Mouse (Mus musculus) liver, postnatal 0 days (tissue): ENCODE measurements around the gene Col6a3. TPM values are rescaled to one million over a fixed set of nuclear protein-coding genes. Genes with fewer than 3 reads are reported as not detected.

Source experiments
- ATAC-seq: fragments of 200-750 bp; cut with Nextera tagmentation; 2 replicates; pipeline ENCODE4 v1.8.0; 2017; ENCODE audit warnings: mild to moderate bottlenecking, moderate library complexity
- DNase-seq: peaks from one replicate; pipeline ENCODE4 v3.0.0-alpha.2; 2016
- H3K27ac ChIP-seq: fragments of 300-500 bp; sonication (generic); 2 replicates; pipeline ENCODE4 v1.5.1; 2014; ENCODE audit warnings: antibody characterized with exemption, moderate library complexity, mild to moderate bottlenecking, low read depth
- H3K27me3 ChIP-seq: fragments of 300-500 bp; sonication (generic); 2 replicates; pipeline ENCODE4 v1.6.1; 2014; ENCODE audit warnings: low read length, control low read depth, mixed read lengths; ENCODE audit not compliant: insufficient read depth
- H3K36me3 ChIP-seq: fragments of 300-500 bp; sonication (generic); replicated peaks from 2 replicates; pipeline ENCODE4 v1.6.1; 2014; ENCODE audit warnings: mild to moderate bottlenecking, control low read depth, low read length, moderate library complexity, mixed read lengths; ENCODE audit not compliant: insufficient read depth
- H3K4me1 ChIP-seq: fragments of 300-500 bp; sonication (generic); 2 replicates; pipeline ENCODE4 v1.6.1; 2014; ENCODE audit warnings: antibody characterized with exemption, mild to moderate bottlenecking, control low read depth; ENCODE audit not compliant: insufficient read depth
- H3K4me2 ChIP-seq: fragments of 300-500 bp; sonication (generic); 2 replicates; pipeline ENCODE4 v1.6.1; 2014; ENCODE audit warnings: low read depth, mild to moderate bottlenecking, low read length, moderate library complexity, mixed read lengths
- H3K4me3 ChIP-seq: fragments of 300-500 bp; sonication (generic); 2 replicates; pipeline ENCODE4 v1.5.1; 2014; ENCODE audit warnings: low read depth, low read length
- H3K9ac ChIP-seq: fragments of 300-500 bp; sonication (generic); replicated peaks from 2 replicates; pipeline ENCODE4 v1.6.1; 2014; ENCODE audit warnings: mild to moderate bottlenecking, moderate library complexity
- H3K9me3 ChIP-seq: fragments of 300-500 bp; sonication (generic); 2 replicates; pipeline ENCODE4 v1.6.1; 2016; ENCODE audit warnings: mild to moderate bottlenecking, control low read depth, low read length, mixed read lengths
- CTCF ChIP-seq: sonication (generic); IDR thresholded peaks from 2 replicates; pipeline ENCODE4 v1.5.1; 2016; ENCODE audit warnings: antibody characterized with exemption, low read depth
- EP300 ChIP-seq: IDR thresholded peaks from 2 replicates; pipeline ENCODE4 v1.6.1; 2016; ENCODE audit warnings: antibody characterized with exemption, low read depth, mild to moderate bottlenecking
- WGBS: fragments of 180-500 bp; shearing (Covaris S2); extraction: QIAGEN DNeasy Blood & Tissue Kit; methylation state at CpG from one replicate; pipeline ENCODE4 v1.1.7; 2014; ENCODE audit not compliant: insufficient replicate concordance; 5-methylcytosine and 5-hydroxymethylcytosine counted together
- polyA plus RNA-seq: library from polyadenylated mRNA; unstranded; fragments of >200 nt; fragmentation: Nextera tagmentation; extraction: Ambion mirVana; gene quantifications from 2 replicates; pipeline ENCODE4 v1.2.1, GENCODE M21; 2015

Gene Col6a3
- polyA plus RNA-seq, 1 experiment from 2014 or later = 5.2 TPM

DNA sequence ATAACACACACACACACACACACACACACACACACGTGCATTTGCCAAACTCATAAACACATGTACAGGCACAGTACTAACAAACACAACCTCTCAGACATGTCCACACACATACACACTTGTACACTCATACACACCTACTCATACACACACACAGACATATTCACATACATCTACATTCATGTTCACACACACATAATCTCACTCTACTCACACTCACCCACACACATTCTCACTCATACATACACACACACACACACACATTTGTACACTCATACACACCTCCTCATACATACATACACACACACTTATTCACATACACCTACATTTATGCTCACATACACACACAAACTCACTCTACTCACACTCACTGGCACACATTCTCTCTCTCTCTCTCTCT is 100.3 kb downstream of the Col6a3 start:
- 38% methylated on average over 1 of the region's 1 CpGs for WGBS
- H3K4me3 ChIP-seq = no peak overlapping the region
- DNase-seq = no peak
- no peaks in the 10 kb centered on the region for H3K27me3 ChIP-seq
- H3K9ac ChIP-seq = no peak overlapping the region
- H3K27ac ChIP-seq = no peak overlapping the region
- ATAC-seq = no peak
- H3K9me3 ChIP-seq = no peaks in the 10 kb centered on the region
- H3K36me3 ChIP-seq = no peaks in the 10 kb centered on the region
- no peak overlapping the region for H3K4me2 ChIP-seq
- H3K4me1 ChIP-seq = no peaks in the 10 kb centered on the region
- TF ChIP-seq EP300 = no peak
- no peak for TF ChIP-seq CTCF

DNA sequence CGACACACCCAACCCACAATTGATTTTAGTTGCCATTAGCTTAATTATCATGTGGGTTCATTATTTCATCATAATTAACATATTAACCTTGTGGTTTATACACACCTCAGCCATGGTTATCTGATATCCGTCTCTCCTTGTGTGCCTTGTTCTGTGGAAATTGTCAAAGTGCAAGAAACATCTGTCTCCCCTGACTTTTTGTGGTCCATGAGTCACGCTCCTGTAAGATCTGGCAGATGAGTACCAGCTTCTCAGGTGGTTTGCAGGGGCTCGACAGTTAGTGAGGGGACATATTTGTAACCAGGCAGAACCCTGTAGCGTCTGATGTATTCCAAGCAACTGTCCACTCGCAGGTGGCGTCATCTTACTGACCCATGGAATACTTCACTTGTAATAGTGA is 101.1 kb downstream of the Col6a3 start:
- Histone ChIP-seq H3K27ac (no peak overlapping the region), H3K27me3 (no peaks in the 10 kb centered on the region), H3K4me2 (no peak overlapping the region), H3K4me3 (no peak overlapping the region), H3K9ac (no peak overlapping the region), H3K36me3 (no peaks in the 10 kb centered on the region), H3K9me3 (no peaks in the 10 kb centered on the region), H3K4me1 (no peaks in the 10 kb centered on the region)
- no peak for ATAC-seq
- TF ChIP-seq EP300 (no peak), CTCF (no peak)
- DNase-seq = no peak
- WGBS = 75% methylated on average over 7 of the region's 7 CpGs

DNA sequence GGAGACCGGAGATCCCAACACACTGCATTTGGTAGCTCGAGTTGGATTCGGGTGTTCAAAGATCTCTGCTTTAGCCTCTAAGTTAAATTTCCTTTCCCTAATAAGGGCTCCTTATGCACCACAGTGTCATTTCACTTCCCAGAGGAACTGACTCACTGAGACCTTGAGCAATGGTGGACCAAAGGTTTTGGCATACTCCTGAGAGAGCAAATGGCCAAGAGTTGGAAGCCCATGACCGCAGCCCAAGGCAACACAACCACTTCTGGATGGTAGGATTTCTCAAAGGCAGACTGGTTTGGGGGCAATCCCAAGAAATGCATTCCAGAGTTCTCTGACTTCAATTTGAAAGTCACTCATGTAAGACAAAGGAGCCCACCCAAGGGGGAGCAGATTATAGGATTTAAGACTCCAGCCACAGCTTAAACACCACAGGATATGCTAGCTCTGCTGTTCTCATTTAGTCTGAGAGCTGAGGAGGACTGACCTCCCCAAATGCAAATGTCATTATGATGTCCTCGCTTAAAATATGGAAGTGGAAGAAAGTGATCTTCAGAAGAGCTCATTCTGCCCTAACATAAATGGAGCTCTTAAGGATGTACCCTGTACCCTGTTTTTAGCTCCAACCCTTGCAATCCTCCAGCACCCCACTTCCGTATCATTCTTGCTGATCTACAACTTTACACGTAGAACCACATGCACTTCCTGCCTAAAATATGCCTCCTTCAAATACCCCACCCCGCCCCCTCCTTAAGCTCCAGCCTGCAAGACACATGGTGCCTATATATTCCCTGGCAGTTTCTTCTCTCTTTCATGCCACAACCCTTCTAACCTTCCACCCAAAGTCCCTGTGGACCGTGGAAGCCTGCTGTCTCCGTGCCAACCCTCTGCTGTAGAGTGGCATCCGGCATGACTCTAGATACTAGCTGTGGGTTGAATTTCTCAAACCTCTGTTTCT is 103.3 kb downstream of the Col6a3 start:
- Histone ChIP-seq H3K36me3 (no peaks in the 10 kb centered on the region), H3K9ac (no peak overlapping the region), H3K4me2 (no peak overlapping the region), H3K27me3 (no peaks in the 10 kb centered on the region), H3K4me3 (no peak overlapping the region), H3K4me1 (no peaks in the 10 kb centered on the region), H3K27ac (no peak overlapping the region), H3K9me3 (no peaks in the 10 kb centered on the region)
- 60% methylated on average over 11 of the region's 11 CpGs for WGBS
- no peak for TF ChIP-seq CTCF
- TF ChIP-seq EP300 = no peak
- ATAC-seq (no peak), DNase-seq (no peak)

DNA sequence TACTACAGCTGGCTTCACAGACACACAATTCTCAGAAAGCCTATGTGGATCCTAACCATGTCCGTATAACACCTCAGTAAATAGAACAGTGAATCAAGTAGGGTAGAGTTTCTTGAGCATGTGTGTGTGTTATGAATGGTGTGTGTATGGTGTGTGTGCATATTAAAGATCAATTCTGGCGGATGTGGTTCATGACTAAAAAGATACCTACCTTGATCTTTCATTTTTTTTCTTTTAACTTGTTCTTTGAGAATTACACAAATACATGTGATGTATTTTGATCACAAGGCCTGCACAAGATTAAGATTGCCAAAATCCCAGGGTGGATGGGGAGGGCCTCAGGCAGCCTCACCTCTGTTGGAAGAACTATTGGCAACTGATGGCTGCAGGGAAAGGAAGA is 104.9 kb downstream of the Col6a3 start:
- no peak for ATAC-seq
- Histone ChIP-seq H3K4me2 (no peak overlapping the region), H3K27ac (no peak overlapping the region), H3K4me1 (no peaks in the 10 kb centered on the region), H3K36me3 (no peaks in the 10 kb centered on the region), H3K9ac (no peak overlapping the region), H3K9me3 (no peaks in the 10 kb centered on the region), H3K27me3 (no peaks in the 10 kb centered on the region), H3K4me3 (no peak overlapping the region)
- no peak for DNase-seq
- TF ChIP-seq EP300 (no peak), CTCF (no peak)
- 75% methylated on average over 2 of the region's 2 CpGs for WGBS

DNA sequence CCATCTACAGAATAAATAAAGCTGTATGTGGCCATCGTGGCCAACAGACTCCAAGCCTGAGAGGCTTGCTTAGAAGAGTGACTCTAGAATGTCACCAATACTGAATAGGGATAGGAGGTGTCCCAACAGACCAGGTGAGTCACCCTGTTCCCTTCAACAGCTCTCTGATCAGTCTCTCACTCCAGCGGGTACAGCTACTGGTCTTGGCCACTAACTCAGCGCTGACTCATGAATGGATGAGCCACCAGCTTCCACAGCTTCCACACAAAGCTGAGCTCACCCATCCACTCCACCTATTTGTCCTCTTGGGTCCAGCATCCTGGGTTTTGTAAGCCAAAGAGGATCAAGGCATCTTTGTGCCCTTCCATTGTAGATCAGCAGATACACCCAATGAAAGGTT is 114.3 kb downstream of the Col6a3 start:
- ATAC-seq (no peak), DNase-seq (no peak)
- Histone ChIP-seq H3K9ac (no peak overlapping the region), H3K4me2 (no peak overlapping the region), H3K27ac (no peak overlapping the region), H3K4me3 (no peak overlapping the region), H3K4me1 (no peaks in the 10 kb centered on the region), H3K36me3 (no peaks in the 10 kb centered on the region), H3K9me3 (no peaks in the 10 kb centered on the region), H3K27me3 (no peaks in the 10 kb centered on the region)
- WGBS = 74% methylated on average over 3 of the region's 3 CpGs
- TF ChIP-seq CTCF = no peak
- no peak for TF ChIP-seq EP300

DNA sequence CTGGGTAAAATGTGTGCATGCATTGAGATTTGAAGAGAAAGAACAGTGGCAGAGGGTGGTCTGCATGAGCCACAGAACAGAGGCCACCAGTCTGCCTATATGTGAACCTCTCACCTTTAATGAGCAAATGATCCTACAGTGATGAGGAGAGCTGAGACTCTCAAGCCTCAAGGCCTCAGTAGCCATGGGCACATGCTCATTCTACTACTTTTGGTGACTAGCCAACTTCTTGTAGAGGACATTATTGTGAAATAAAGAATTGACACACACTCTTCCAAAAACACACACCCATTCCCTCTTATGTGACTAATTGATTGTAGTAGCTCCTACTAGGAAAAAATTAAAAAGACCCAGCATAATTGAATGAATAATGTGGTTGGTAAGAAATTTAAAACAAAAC is 120.0 kb downstream of the Col6a3 start:
- Histone ChIP-seq H3K27me3 (no peaks in the 10 kb centered on the region), H3K4me3 (no peak overlapping the region), H3K36me3 (no peaks in the 10 kb centered on the region), H3K27ac (no peak overlapping the region), H3K4me2 (no peak overlapping the region), H3K4me1 (no peaks in the 10 kb centered on the region), H3K9ac (no peak overlapping the region), H3K9me3 (no peaks in the 10 kb centered on the region)
- TF ChIP-seq EP300 (no peak), CTCF (no peak)
- no peak for DNase-seq
- no peak for ATAC-seq

DNA sequence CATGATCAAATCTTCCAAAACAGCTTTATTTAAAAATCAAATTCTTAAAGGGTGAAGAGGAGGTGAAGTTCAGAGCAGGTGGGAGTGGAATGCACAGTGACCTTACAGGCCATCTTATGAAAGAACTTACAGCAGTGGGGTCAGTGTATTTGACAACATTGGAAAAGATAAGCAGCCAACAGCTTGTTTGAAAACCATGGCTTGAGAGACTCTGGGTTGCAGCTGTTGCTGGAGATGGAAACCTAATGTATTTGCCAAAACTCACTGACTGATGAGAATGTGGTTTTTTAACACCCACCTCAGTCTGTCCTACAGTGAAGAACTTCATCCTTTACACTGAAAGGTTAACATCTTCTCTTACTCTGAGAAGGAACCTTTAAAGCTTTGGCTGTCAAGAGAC is 120.4 kb downstream of the Col6a3 start:
- ATAC-seq = no peak
- no peaks in the 10 kb centered on the region for H3K27me3 ChIP-seq
- no peak for TF ChIP-seq CTCF
- no peak for TF ChIP-seq EP300
- H3K9me3 ChIP-seq = no peaks in the 10 kb centered on the region
- H3K27ac ChIP-seq = no peak overlapping the region
- DNase-seq = no peak
- H3K4me3 ChIP-seq = no peak overlapping the region
- H3K36me3 ChIP-seq = no peaks in the 10 kb centered on the region
- no peak overlapping the region for H3K9ac ChIP-seq
- H3K4me1 ChIP-seq = no peaks in the 10 kb centered on the region
- H3K4me2 ChIP-seq = no peak overlapping the region
